Mouse (Mus musculus): ENCODE data around the gene Pex13.

Pex13 gene

DNA sequence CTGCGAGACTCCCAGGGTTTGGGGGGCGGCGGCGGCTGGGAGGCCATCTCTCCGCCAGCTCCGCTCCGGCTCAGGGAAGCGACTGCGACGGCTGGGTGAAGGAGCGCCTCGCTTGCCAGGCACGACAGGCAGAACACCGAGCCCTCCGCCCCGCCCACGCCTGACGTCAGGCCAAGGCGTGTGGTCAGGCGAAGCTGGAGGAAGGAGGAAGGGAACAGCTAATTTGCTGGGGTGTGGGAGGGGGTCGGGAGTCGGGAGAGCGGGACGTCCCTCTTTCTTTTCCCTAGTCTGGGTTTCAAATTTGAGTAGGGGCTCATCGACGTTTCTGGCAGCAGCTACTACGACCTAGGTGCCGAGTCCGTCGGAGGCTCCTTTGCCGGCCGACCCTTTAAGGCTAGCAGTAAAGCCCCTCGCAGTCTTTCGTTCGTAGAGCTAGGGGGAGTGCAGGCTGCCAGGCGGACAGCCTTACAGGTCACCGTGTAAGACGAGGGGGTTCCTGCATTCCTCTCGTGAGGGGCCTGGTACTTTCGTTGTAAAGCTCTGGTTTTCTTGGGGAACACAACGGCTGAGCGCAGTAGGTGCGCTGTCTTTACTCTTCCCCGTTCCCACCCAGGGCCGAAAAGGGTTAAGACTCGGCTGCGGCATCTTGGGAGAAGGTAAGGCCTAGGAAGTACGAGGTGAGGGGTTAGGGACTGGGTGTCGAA, at the start of gene Pex13:
Pex13 (minus strand) TSS at position 162 of the 704 bp plus-strand sequence.
- no peak for TF ChIP-seq GATA4 (IDR thresholded peaks at IDR 0.05; ENCODE audit: insufficient replicate concordance, low read length)

DNA sequence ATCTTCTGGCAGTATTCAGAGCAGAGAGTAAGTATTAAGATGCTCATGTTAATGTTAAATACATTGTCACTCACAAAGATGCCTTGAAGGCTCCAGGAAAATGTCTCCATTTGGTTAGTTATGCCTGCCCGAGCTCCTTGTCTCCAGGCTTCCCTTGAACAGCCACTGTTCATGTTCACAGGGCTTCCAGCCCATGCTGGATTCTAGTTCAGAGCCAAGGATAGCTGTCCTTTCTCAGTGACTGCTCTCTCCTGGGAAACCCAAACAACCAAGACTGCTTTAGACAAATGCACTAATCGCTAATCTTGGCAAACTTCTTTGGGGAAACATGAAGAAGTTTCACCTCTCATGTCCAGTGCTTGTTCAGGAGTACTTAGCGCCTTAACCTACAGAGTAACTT, 46.5 kb upstream of the Pex13 start:
- no peak for TF ChIP-seq GATA4 (IDR thresholded peaks at IDR 0.05; ENCODE audit: insufficient replicate concordance, low read length)

DNA sequence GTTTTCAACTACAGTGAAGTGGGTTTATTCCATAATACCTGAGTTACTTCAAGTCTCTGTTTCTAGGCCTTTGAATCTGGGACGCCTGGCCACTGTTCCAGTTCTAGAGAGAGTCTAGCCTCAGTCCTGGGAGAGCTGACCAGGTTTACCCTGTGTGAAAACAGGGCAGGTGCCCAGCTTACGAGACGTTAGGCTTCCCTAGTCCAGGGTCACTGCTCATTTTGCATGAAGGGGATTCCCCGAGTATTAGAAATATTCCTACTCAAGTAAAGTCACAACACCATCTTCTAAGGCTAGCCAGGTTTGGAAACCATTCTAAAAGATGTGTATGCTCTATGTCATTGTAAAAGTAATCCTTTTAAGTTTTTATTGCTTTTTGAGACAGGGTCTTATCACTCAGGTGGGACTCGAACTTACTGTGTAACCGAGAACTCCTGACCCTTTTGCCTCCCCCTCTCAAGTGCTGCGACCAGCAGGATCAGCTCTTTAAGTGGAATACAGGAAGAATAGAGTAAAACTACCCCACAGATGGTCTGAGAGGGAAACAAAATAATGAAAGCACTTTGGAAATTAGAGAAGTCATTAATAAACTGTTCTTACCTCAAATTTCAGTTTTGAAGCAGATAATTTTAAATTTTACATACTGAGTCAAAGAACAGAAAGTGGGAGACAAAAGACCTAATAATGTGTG, 39.0 kb upstream of the Pex13 start:
- TF ChIP-seq GATA4 (IDR thresholded peaks at IDR 0.05; ENCODE audit: insufficient replicate concordance, low read length) = no peak

- no peak for TF ChIP-seq GATA4 (IDR thresholded peaks at IDR 0.05; ENCODE audit: insufficient replicate concordance, low read length)
These were observed 36.1 kb upstream of the Pex13 start for GRCm38 (mm10) chr11:23701831-23702230.

GRCm38 (mm10) chr11:23699414-23700095, 33.8 kb upstream of the Pex13 start:
- no peak for TF ChIP-seq GATA4 (IDR thresholded peaks at IDR 0.05; ENCODE audit: insufficient replicate concordance, low read length)

DNA sequence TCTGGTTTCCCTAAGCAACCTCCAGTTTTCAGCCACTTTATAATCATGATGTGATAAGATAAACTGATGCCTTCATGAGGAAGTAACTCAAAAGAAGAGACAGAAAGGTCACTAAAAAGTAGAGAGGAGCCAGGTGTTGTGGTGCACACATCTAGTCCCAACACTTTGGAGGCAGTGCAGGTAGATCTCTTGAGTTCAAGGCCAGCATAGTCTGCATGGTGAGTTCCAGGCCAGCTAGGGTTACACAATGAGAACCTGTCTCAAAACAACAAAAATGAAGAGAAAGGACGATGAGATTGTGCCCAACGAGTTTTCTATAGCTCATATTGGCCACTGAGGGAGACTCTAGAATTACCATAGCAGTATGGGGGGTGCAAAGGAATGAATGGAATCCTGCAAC, 32.8 kb upstream of the Pex13 start:
- no peak for TF ChIP-seq GATA4 (IDR thresholded peaks at IDR 0.05; ENCODE audit: insufficient replicate concordance, low read length)

- no peak for TF ChIP-seq GATA4 (IDR thresholded peaks at IDR 0.05; ENCODE audit: insufficient replicate concordance, low read length)
These were observed 30.1 kb upstream of the Pex13 start for GRCm38 (mm10) chr11:23695847-23696246.

DNA sequence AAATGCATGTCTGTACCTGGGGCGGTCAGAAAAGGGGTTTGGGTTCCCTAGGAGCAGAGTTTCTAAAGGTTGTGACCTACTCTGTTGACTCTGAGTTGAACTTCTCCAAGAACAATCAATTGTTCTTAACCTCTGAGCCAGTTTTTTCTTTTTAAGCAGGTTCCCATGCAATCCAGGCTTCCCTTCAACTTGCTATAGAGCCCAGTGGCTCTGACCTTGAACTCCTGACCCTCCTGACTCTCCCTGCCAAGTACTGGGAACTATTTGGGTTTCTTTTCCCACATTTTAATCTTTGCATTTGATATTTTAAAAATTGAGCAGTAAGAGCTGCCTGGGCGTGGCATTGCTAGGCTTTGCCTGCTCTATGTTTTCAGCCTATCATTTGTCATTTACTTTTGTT, 27.5 kb upstream of the Pex13 start:
- no peak for TF ChIP-seq GATA4 (IDR thresholded peaks at IDR 0.05; ENCODE audit: insufficient replicate concordance, low read length)

DNA sequence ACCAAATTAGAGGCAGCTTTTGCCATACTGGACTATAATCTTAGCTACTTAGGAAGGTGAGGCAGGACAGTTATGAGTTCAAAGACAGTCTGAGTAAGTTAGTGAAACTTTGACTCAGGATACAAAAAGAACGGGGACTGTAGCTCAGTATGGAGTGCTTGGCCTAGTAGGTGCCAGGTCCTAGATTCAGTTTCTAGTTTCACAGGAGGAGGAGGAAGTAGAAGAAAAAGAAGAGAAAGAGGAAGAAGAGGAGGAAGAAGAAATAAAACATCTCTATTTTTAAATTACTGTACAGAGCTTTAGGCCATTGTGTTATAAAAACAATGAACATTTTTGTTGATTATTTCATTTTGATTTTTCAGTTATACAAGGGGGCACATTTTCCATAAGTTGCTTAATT, 22.3 kb upstream of the Pex13 start:
- no peak for TF ChIP-seq GATA4 (IDR thresholded peaks at IDR 0.05; ENCODE audit: insufficient replicate concordance, low read length)

DNA sequence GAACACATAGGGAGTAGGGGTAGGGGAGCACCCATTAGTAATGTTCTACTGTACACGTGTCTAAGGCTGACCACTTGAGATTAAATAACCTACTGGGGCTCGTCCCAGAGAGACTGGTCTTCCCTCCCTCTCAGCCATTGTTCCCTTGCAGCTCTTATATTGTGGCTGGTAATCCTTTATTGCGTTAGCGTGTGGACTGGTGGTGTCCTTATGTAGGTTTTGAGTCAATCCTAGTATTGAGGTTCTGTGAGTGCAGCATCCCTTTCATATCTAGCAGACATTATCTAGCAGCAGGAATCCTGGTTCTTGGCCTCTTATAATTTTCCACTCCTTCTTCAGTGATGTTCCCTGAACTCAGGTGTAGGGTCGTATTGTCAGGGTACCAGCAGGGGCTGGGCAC, 20.9 kb upstream of the Pex13 start:
- TF ChIP-seq GATA4 (IDR thresholded peaks at IDR 0.05; ENCODE audit: insufficient replicate concordance, low read length) = no peak

- TF ChIP-seq GATA4 (IDR thresholded peaks at IDR 0.05; ENCODE audit: insufficient replicate concordance, low read length) = no peak
These were observed 16.8 kb upstream of the Pex13 start for GRCm38 (mm10) chr11:23682561-23682960.

GRCm38 (mm10) chr11:23680435-23680950, 14.7 kb upstream of the Pex13 start:
- TF ChIP-seq GATA4 (IDR thresholded peaks at IDR 0.05; ENCODE audit: insufficient replicate concordance, low read length) = no peak

GRCm38 (mm10) chr11:23679044-23679642, 13.4 kb upstream of the Pex13 start:
- no peak for TF ChIP-seq GATA4 (IDR thresholded peaks at IDR 0.05; ENCODE audit: insufficient replicate concordance, low read length)

DNA sequence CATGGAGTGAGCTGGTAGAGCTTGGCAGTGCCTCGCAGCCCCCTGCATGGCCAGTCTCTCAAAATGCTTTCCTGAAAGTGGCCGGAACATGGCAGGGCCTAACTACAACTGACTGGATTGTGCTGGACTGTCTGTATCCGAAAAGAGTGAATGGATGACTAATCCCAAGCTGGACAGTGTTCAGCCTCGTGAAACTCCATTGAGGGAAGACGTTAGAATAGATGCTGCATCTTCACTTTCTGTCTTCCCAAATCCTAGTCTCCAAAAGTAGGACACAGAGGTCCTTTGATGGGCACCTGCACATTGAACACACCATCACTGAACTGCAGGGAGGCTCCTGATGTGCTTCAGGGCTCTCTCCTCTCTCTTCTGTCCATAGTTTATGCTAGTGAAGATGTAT, 10.3 kb upstream of the Pex13 start:
- no peak for TF ChIP-seq GATA4 (IDR thresholded peaks at IDR 0.05; ENCODE audit: insufficient replicate concordance, low read length)

- TF ChIP-seq GATA4 (IDR thresholded peaks at IDR 0.05; ENCODE audit: insufficient replicate concordance, low read length) = no peak
These were observed 6.5 kb upstream of the Pex13 start for GRCm38 (mm10) chr11:23672256-23672749.

All from liver, adult (tissue).